Mouse (Mus musculus) right cerebral cortex, postnatal 25 days (tissue): Measurements from ENCODE around the gene Ruvbl2.

Source experiments
- DNase-seq: peaks from one replicate; pipeline ENCODE4 v3.0.0; 2022

The Ruvbl2 gene

GRCm38 (mm10) chr7:45395578-45396336 is 42.1 kb downstream of the Ruvbl2 start, which contains the start of gene Snrnp70:
Gene Snrnp70, minus strand, starts transcription at chr7:45395742.
- peak; percentile 100 for DNase-seq

GRCm38 (mm10) chr7:45395129-45395541 is 42.8 kb downstream of the Ruvbl2 start:
- DNase-seq = no peak

- DNase-seq = no peak
Measured at GRCm38 (mm10) chr7:45386077-45386476, 51.8 kb downstream of the Ruvbl2 start.

GRCm38 (mm10) chr7:45376057-45376456 is 61.8 kb downstream of the Ruvbl2 start:
- DNase-seq = peak; percentile 44

- DNase-seq = no peak
Measured at GRCm38 (mm10) chr7:45374620-45375019, 63.3 kb downstream of the Ruvbl2 start.

- no peak for DNase-seq
Measured at GRCm38 (mm10) chr7:45372371-45372770, 65.5 kb downstream of the Ruvbl2 start.
